Mouse (Mus musculus) natural killer cell, adult 2 months (primary cell): ENCODE data around the gene Rad51c.
A peak's percentile ranks its signal among the peaks of the same experiment; 100 is the strongest.
"Not testable (repeated sequence)": the region's sequence is repeated elsewhere in the genome, so short reads cannot be mapped to it uniquely, and the experiment has no call there.

Source experiments
- DNase-seq, 2 experiments: peaks; one replicate each; pipeline ENCODE4 v3.0.0; 2022; ENCODE audit warnings: low spot score in 2 of 2

Rad51c gene

DNA sequence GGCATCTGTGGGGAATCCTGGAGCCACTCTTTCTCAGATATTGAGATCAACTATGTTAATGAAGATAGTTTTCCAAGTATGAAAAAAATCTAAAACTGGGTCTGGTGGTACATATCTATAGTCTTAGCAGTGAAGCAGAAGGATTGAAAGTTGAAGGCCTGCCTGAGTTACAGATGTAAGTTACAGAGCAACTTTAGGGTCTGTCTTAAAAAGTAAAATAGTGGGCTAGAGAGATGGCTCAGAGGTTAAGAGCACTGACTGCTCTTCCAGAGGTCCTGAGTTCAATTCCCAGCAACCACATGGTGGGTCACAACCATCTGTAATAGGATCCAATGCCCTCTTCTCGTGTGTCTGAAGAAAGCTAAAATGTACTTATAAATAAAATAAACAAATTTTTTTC, 27.7 kb upstream of the Rad51c start:
- no peak for DNase-seq

DNA sequence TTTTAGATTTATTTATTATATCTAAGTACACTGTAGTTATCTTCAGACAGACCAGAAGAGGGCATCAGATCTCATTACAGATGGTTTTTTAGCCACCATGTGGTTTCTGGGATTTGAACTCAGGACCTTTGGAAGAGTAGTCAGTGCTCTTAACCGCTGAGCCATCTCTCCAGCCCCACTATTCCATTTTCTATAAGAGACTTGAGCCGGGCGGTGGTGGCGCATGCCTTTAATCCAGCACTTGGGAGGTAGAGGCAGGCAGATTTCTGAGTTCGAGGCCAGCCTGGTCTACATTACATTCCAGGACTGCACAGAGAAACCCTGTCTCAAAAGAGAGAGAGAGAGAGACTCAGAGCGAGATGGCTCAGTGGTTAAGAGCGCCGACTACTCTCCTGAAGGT, 27.1 kb upstream of the Rad51c start:
- not testable (repeated sequence) for DNase-seq

DNA sequence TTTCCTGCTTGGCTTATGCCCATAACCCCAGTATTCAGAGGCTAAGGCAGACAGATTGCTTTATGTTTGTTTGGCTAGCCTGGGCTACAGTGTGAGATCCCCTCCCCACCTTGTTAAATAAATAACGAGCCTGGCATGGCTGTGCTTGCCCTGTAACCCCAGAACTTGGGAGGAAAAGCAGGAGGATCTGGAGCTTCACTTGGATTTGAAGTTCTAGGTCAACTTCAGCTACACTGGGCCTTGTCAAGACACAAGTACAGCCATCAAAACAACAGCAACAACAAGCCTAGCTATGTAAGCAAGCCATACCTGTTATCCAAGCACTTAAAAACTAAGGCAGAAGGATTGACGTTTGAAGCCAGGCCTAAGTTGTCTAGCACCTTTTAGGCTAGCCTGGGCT, 25.6 kb upstream of the Rad51c start:
- DNase-seq = no peak

DNA sequence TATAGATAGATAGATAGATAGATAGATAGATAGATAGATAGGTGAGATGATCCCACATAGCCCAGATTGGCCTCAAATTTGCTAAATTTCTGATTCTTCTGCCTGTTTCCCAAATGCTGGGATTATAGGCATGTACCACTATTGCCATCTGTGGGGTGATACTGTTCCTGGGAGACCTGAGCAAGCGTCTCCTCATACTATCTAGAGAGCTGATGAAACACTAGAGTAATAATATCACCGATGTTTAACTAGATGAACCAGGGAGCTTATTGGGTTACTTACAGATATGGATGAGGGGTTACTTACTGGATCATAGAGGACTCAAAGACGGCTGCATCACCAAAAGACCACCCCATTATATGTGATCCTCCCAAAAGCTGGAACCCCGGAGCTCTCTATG, 24.6 kb upstream of the Rad51c start:
- DNase-seq = no peak

DNA sequence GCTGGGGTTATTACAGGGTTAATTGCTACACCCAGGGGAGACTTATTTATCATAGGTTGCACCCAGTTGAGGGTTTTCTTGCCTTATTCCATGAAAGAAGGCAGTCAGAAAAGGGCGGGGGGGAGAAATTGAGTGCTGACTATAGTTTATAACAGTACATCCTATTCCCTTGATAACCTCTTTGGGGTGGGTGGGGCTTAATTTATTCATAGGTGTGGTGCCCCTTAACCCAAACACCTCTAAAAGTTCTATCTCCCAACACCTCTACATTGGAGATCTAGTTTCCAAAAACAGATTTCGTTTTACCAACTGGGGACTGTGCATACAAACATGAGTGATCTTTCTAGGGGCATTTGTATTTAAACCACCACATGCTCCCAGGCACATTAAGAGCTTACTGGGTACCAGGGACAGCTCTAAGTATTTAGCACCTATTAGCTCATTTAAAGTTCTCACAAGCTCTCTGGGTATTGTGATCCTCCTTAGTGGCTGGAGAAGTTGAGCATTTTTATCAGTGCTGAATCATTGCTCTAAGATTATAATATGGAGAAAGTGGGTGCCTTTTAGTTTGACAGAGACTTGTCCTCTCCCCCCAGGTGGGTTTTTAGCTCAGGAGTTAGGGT, 23.4 kb upstream of the Rad51c start:
- no peak for DNase-seq

DNA sequence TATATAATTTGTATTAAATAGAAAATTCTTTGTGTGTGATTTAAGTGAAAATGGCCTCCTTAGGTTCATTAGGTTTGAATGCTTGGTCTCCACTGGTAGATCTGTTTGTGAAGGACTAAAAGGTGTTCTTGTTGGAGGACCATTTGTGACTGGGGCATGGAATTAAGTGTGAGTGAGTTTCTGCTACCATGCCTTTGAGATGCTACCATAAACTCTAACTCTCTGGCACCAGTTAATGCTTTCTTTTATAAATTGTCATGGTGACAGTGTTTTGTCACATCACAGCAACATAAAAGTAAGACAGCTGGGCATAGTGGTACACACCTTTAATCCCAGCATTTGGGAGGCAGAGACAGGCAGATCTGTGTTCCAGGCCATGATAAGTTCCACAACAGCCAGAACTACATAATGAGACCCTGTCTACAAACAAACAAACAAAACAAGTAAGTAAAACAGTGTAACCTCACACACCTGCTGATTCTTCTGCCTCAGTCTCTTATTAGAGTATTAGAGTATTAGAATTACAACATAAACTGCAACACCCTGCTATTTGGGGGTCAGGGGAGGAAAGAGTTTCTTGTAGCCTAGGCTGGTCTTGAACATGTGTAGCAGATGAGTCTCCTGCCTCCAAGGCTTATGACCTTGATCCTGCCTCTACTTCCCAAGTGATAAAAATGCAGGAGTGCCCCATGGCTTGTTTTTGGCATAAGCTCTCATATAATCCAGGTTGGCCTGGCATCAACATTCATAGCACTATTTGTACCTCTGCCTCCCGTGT, 22.7 kb upstream of the Rad51c start:
- no peak for DNase-seq

DNA sequence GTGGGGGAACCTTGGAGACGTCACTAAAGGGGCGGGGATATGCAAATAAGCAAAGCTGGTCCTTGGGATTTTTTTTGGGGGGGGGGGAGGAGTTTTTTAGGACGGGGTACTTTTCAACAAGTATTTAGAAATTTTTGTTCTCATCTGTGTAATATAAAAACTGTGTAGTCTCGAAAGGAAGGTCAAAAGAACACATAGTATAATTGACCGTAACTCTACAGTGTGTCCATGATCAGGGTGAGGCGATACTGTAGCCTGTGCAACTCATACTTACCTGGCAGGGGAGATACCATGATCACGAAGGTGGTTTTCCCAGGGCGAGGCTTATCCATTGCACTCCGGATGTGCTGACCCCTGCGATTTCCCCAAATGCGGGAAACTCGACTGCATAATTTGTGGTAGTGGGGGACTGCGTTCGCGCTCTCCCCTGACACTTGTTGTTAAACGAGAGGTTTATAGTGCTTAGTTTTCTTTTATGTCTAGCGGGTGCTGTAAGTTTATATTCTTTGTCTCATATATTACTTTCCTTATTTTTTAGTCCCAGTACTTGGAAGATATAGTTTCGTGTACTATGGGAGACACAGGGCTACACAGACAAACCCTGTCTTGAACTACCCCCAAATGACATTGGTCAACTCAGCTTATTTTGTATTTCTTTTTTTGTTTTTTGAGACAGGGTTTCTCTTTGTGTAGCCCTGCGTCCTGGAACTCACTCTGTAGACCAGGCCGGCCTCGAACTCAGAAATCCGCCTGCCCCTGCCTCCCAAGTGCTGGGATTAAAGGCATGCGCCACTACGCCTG, 21.9 kb upstream of the Rad51c start:
- DNase-seq = peak; percentile 89 to 91

DNA sequence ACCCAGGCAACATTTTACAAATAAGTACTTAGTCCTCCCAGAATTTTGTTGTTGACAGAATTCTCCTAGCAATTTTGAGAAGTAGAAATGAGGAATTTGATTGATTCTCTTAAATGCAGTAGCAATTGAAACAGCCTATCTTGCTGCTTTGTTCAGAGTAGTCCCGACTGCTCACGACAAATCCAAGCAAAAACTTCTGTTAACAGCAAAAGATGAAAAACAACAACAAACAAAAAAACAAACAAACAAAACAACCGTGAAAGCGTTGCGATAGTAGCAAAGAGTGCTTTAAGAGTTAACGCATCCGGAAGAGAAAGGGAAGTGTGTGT, 21.3 kb upstream of the Rad51c start:
- DNase-seq = no peak

DNA sequence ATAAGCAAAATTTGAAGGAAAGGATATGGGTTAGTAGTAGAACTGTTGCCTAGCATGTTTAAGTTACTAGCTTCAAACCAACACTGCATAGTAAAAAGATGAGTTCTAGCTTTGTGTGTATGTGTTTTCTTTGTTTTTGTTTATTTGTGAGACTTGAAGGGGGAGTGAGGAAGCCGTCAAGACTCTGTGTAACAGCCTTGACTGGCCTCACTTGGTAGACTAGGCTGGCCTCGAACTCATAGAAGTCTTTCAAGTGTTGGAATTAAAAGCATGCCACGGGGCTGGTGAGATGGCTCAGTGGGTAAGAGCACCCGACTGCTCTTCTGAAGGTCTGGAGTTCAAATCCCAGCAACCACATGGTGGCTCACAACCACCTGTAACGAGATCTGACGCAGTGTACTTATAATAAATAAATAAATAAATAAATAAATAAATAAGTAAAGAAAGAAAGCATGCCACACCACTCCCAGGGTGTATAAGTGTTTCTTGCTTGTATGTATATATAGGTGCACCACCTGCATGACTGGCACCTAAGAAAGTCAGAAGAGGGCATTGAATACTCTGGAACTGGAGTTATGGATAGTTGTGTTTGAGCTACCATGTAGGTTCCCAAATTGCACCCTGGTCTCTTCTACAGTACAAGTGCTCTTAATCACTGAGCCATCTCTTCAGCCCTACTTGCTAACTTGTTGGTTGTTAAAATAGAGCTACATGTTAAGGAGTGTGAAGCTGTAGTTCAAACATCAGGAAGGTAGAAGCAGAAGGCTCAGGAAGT, 19.0 kb upstream of the Rad51c start:
- no peak for DNase-seq

DNA sequence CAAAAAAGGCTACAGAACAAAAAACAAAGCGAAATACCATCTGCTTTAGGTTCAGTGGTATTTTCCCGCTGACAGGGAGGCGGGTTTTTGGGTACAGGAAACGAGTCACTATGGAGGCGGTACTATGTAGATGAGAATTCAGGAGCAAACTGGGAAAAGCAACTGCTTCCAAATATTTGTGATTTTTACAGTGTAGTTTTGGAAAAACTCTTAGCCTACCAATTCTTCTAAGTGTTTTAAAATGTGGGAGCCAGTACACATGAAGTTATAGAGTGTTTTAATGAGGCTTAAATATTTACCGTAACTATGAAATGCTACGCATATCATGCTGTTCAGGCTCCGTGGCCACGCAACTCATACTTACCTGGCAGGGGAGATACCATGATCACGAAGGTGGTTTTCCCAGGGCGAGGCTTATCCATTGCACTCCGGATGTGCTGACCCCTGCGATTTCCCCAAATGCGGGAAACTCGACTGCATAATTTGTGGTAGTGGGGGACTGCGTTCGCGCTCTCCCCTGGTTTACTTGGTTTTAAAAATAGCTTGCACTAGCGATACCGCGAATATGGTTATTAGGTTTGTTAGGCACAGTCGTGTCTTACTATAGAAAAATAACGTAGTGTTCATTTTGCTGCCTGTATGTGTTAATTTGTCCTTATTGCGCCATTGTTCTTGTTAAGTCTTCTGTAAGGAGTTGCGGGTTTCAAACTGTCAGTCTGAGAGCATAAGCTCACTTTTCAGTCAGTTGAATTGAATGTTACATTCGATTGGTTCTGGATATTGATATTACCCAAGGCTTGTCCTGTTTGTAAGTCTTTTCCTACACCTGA, 18.0 kb upstream of the Rad51c start:
- DNase-seq = peak; percentile 87 to 88

DNA sequence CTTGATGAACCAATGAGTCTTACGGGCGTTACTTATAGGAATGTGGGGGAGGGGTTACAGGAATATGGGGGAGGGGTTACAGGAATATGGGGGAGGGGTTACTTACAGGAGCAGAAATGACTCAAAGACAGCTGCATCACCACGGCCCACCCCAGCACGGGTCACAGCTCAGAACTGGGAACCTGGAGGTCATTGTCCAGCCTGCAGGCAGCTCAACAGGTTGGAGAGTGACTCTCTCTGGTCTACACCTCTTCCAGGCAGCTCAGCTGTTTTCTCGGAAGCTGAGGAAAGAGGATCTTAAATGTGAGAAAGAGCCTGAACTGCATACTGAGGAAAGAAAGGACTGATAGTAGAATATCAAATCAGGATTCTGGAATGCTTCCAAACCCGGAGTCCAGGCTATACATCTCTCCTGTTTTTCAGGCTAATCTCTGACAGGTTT, 17.0 kb upstream of the Rad51c start:
- DNase-seq = no peak

DNA sequence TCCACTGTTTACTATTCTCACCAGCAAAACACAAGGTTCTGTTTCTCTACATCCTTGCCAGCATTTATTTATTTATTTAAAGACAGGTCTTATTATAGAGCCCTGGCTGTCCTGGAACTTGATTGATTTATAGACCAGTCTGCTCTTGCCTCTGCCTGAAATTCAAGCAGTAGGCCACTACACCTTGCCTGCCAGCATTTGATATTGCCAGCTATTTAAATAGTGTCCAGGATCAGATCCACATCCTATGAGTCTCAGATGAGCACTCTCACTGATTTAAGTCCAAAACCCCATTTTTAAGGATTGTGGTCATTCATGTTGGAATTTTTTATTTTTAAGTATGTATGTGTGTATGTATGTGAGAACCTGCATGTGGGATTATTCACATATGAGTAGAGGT, 16.1 kb upstream of the Rad51c start:
- no peak for DNase-seq

DNA sequence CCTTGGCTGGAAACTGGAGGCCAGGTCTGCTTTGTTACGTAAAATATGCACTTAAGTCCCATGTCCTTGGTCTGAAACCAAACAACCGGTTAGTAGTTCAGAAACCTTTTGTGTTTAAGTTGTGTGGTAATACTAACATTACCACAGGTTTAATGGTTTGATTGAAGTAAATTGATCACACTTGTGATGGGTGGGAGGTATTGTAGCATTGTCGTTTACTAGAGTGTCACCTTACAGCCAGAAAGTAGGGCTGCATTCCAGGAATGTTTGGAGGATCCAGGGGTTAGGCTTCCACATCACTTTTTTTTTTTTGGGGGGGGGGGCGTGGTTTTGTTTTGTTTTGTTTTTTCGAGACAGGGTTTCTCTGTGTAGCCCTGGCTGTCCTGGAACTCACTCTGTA, 11.4 kb upstream of the Rad51c start:
- no peak for DNase-seq

DNA sequence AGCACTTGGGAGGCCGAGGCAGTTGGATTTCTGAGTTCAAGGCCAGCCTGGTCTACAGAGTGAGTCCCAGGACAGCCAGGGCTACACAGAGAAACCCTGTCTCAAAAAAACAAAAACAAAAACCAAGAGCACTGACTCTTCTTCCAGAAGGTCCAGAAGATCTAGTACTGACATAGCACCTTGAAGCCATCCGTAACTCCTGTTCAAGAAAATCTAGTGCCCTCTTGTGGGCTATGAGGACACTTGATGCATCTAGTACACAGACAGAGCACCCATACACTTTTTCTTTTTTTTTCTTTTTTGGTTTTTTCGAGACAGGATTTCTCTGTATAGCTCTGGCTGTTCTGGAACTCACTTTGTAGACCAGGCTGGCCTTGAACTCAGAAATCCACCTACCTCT, 8.7 kb upstream of the Rad51c start:
- not testable (repeated sequence) for DNase-seq

DNA sequence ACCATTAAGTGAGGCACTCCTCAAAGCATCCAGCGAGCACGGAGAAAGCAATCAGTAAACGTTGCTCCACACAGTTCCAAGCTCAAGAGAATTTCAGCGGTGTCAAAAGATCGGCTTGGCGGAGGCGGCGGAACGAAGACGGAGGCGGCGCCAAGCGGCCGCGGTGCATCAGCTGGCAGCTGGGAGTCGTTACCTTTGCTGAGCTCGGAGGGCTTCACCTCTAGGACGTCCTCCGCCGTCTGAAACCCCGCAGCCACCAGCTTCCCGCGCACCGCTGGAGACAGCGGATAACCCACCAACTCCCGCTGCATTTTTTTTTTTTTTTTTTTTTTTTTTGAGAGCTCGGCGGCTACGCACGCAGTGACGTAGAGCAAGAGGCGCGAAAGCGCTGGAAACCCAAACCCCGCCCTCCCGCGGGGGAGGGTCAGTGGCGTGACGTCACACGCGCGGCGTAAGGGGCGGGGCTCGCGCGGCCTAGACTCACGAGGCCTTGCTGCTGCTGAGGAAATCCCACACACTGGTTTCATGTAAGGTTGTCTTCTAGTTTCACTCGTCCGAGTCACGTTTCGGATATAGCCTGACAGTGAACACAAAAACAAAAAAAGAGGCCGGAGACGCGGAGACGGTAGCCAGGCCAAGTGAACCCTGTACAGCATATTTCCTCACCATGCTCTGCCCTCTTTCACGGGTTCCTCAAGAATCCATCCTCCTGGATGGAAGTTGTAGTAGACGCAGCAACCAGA, 472 bp downstream of the Rad51c start:
- peak; percentile 98 to 99 for DNase-seq

DNA sequence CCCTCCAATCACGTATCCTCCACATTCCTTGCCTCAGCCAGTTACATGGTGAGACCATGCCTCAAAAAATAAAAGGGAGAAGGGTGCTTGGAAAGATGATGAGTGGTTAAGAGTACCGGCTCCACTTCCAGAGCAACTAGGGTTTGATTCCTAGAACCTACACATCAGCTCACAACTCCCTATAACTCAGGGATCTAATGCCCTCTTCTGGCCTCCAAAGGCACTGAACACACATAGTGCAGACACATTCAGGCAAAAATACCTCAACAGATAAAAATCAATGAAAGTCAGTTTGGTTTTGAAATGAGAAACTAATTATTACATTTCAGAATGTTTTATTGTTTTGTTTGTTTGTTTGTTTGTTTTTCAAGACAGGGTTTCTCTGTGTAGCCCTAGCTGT, 6.4 kb downstream of the Rad51c start:
- no peak for DNase-seq

DNA sequence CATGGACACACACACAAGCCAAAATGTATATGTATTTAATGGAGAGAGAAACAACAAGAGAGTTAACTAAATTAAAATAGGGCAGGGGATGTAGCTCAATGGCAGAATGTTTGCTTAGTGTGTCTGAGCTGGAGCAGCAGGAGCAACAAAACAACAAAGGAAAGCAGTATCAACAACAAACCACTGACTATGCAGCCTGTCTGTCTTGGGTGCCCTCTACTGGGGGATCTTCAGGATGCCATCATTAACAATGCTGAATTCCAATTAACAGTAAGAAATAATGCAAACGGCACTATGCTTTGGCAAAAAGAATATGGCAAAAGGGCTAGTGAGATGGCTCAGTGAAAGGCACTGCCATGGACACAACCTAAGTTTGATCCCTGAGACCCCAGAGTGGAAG, 10.9 kb downstream of the Rad51c start:
- no peak for DNase-seq

DNA sequence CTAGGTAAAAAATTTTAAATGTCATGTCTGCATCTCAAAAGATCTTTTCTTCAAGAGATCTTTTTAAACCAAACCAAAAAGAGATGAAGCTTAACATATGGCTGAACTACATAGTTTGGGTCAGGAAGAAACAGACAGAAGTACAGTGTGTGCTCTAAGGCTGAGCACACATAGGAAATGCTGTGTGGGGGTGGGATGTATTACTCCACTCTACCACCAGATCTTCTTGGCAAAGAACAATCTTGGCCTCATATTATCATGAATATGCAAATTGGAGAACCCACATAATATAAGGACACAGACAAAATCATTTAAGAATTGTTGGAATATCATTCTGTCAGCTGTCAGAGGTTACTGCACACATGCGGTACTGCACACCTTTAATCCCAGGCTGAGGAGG, 19.1 kb downstream of the Rad51c start:
- DNase-seq = no peak

DNA sequence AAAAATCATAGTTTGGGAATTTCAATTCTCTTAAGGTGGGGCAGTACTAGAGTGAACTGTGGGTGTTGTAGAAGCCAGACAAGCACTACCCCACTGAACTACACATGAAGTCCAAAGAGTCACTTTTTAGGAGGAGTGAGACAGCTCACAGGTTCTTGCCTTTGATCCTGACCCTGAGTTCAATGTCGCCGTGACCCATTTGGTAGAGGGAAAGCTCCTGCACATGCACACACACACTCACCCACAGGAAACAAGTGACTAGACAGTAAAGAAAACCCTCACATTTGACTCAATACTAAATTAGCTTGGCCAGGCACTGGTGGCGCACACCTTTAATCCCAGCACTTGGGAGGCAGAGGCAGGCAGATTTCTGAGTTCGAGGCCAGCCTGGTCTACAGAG, 20.2 kb downstream of the Rad51c start:
- no peak for DNase-seq

DNA sequence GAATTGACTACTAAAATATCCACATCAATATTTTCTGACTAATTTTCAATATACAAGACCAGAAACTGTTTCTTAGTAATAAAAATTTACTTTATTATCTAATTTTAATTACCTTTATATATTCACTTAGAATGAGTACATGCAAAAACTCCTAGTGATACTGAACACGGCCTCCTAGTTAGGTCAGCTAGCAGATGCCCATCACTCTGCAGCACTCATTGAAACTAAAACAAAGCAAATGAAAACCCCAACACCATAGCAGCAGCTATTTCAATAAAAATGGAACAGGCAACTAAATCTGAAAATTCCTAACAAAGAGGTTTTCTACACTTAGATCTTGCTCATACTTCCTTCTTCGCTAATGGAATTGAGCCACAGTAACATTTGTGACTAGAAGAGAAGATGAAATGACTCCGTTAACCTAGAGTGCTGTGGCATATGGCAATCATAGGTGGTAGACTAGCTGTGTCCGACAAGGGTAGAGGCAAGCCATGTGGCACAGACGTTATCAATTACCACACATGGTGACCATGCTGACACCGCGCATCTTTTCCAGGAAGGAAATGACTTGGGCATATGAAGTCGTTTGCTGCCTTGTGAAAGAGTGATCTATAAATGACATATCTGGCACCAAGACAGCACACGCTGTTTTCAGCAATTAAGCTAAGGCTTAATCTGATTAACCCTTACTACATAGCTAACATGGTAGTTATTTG, 36.7 kb downstream of the Rad51c start:
- no peak for DNase-seq
